In the genomic region with DNA sequence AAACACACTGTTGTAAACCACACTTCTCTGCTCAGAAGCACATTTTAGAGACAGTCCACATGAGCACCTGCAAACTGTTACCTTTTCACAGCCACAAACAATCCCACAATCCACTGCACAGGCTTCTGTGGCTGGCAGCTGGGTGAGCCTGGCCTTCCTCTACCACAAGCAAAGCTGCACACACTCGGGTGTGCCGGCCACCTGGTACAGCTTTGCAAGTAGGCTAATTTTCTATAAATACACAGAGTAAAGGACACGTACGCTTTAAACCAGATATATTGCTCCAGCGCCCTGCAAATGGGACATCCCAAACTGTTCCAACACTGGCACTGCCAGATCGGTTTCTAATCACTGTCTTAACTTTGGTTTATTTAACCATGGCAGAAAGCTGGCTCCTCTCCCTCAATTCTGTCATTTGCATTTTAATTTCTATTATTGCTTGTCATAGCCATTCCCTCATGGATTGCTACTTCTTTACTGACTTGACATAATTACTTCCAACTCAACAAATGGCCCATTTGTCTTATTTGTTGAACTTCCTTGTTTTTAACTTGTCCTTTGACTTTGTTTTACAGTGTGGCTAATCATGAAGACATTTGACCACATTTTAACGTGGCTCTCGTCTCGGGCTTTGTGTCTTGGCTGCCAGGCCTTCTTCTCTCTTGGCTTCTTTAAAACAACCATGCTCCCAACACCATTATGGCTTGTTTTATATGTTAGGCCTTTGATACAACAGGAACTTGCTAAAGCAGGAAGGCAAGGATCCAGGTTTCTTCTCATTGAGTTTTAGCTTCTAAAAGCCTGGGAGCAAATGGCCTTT, we compare ENCODE assay signal across 12 mouse cellular contexts. TPM values are rescaled to one million over a fixed set of nuclear protein-coding genes. Genes with fewer than 3 reads are reported as not detected.
A peak's percentile ranks its signal among the peaks of the same experiment; 100 is the strongest.
DNase-seq lines count a peak whose midpoint lies in the region; TF ChIP-seq lines count a peak whose summit lies in the region.
"Had no signal": no experiment of that assay in that cellular context is flagged by ENCODE, and none has a peak within 500 bp of the region (broad histone marks: within the 10 kb centered on the region; RNA-seq: fewer than 3 reads in every experiment).

No protein-coding gene starts in this region.

- no peak for TF ChIP-seq CTCF in layer of hippocampus, adult 2 months (conservative IDR thresholded peaks at IDR 0.05)
- no peak for TF ChIP-seq CTCF in thymus, adult 2 months (IDR thresholded peaks at IDR 0.05; ENCODE audit: borderline replicate concordance, control insufficient read depth, extremely low read depth, insufficient read depth, low read length, poor library complexity)

- TF ChIP-seq POLR2A in thymus, adult 2 months (IDR thresholded peaks at IDR 0.05; ENCODE audit: control insufficient read depth, extremely low read depth, insufficient read depth, low read length, poor library complexity): no peak

- H3K27me3 ChIP-seq in thymus, adult 2 months (ENCODE audit: control insufficient read depth, insufficient read depth, low read length): no peaks in the 10 kb centered on the region
- H3K27me3 ChIP-seq: embryonic facial prominence, embryonic 12.5 days; limb, embryonic 15.5 days had no signal

- no peaks in the 10 kb centered on the region for H3K36me3 ChIP-seq in thymus, adult 2 months (ENCODE audit: control insufficient read depth, insufficient read depth, low read length)
- H3K36me3 ChIP-seq: embryonic facial prominence, embryonic 12.5 days; limb, embryonic 15.5 days had no signal

- no peak overlapping the region for H3K4me3 ChIP-seq in layer of hippocampus, adult 2 months
- no peak overlapping the region for H3K4me3 ChIP-seq in thymus, adult 2 months (ENCODE audit: control insufficient read depth, insufficient read depth, low read length)
- H3K4me3 ChIP-seq: embryonic facial prominence, embryonic 12.5 days; limb, embryonic 15.5 days had no signal

- peak overlapping the region; percentile 49 for H3K27ac ChIP-seq in layer of hippocampus, adult 2 months
- H3K27ac ChIP-seq in thymus, adult 2 months (ENCODE audit: control insufficient read depth, insufficient read depth, low read length): peak overlapping the region; percentile 97
- H3K27ac ChIP-seq: embryonic facial prominence, embryonic 12.5 days; limb, embryonic 15.5 days had no signal

- 12% methylated on average over 9 of the region's 9 CpGs for WGBS in thymus, adult 2 months

- DNase-seq in cerebellum, adult 18-20 months: peak; percentile 17 to 34
- no peak for DNase-seq in cerebellum, postnatal 4 days (ENCODE audit: low spot score in 2 of 2)
- no peak for DNase-seq in layer of hippocampus, adult 2 months (ENCODE audit: low spot score in 2 of 2)
- no peak for DNase-seq in layer of hippocampus, postnatal 25 days (ENCODE audit: extremely low spot score in 1 of 2, low spot score in 1 of 2)
- DNase-seq in cerebellum, adult 9-10 months: peak; percentile 15
- DNase-seq in thymus, adult 2 months: peak; percentile 86
- no peak for DNase-seq in left cerebral cortex, adult 18-20 months (ENCODE audit: low spot score in 2 of 2)
- DNase-seq in kidney, adult 8-10 months: no peak
- DNase-seq: B cell, adult 2 months; lung, postnatal 36 days had no signal

- peaks cover 42% of the 10 kb centered on the region for H3K4me1 ChIP-seq in thymus, adult 2 months (replicated peaks; ENCODE audit: control insufficient read depth, insufficient read depth, low read length)
- H3K4me1 ChIP-seq: limb, embryonic 15.5 days had no signal

RNA-seq across cellular contexts. Expression of gene Dirc2, which starts 21.5 kb away (rescaled TPM):
- total RNA-seq in layer of hippocampus, adult 2 months (2021): 10 to 100 TPM; 66.3 to 69.1 TPM
- total RNA-seq in layer of hippocampus, postnatal 25 days (2021): 10 to 100 TPM; 70.6 to 81.7 TPM
- 39.6 and 43.2 TPM in 2 replicates for polyA plus RNA-seq in thymus, adult 2 months (2012; rRNA removed)
- 10 to 100 TPM; 65.7 to 68.0 TPM for total RNA-seq in left cerebral cortex, adult 18-20 months (2021)

RNA-seq across cellular contexts. Expression of gene Hspbap1, which starts 22.5 kb away (rescaled TPM):
- 1 to 10 TPM; 5.9 to 6.0 TPM for total RNA-seq in layer of hippocampus, adult 2 months (2021)
- total RNA-seq in layer of hippocampus, postnatal 25 days (2021): 1 to 10 TPM; 4.6 to 5.7 TPM
- polyA plus RNA-seq in thymus, adult 2 months (2012; rRNA removed): 12.9 and 16.0 TPM in 2 replicates
- total RNA-seq in left cerebral cortex, adult 18-20 months (2021): 1 to 10 TPM; 7.1 to 7.2 TPM

Comparison
In these comparisons a context has a peak if more than half of its experiments do, and no peak if none do; other contexts are left out.
1. DNase-seq: peak in cerebellum, adult 18-20 months (2 of 2), cerebellum, adult 9-10 months (single experiment) and thymus, adult 2 months (single experiment); none in cerebellum, postnatal 4 days (0 of 2), layer of hippocampus, adult 2 months (0 of 2), layer of hippocampus, postnatal 25 days (0 of 2), left cerebral cortex, adult 18-20 months (0 of 2) and kidney, adult 8-10 months (0 of 2).